Mouse (Mus musculus): Measurements from ENCODE around the gene Styxl1. TPM values are rescaled to one million over a fixed set of nuclear protein-coding genes. Genes with fewer than 3 reads are reported as not detected.

Gene Styxl1
- polyA plus RNA-seq (2017; shearing (Covaris generic)) = 0.78 TPM

DNA sequence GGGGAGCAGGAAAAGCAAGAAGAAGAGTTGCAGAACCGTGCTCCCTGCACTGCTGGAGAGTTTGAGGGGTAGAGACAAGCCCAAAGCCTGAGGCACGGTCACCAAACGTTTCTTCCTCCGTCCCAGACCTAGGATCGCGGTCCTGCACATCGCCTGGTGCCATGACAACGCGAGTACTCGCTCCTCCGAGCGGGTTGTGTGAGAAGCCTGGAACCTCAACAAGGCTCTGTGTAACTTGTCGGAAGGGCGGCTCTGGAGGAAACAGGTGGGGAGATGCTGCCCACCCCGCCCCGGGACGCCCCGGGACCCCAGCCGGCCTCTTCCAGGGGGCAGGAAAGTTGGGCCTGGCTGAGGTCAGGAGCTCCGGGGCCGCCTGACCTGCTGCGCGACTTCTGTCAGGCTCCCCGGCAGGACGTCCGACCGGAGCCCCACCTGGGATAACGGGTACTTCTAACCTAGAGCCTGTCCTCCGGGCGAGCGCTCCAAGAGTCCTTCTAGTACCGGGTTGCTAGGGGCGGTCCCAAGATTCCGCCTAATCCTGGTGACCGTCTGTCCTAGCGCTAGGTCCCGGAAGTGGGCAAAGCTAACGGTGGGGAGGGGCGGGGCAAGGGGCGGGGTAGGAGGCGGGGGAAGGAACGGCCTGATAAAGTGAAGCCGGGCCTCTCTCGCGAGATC lies at the start of gene Styxl1:
TSS of gene Styxl1 (minus strand) at position 590 of the 675 bp plus-strand sequence.

GRCm38 (mm10) chr5:135806555-135807262 lies 28.5 kb upstream of the Styxl1 start, which contains the start of gene Srrm3:
Gene Srrm3, plus strand, starts transcription at chr5:135806890.

GRCm38 (mm10) chr5:135778471-135779445 lies 573 bp upstream of the Styxl1 start, which contains the start of gene Mdh2:
Gene Mdh2, plus strand, starts transcription at chr5:135778480.

GRCm38 (mm10) chr5:135743741-135744609 lies 34.2 kb downstream of the Styxl1 start, which contains the start of gene Tmem120a:
Gene Tmem120a, minus strand, starts transcription at chr5:135744448.

Other genes with a start within 250 kb of the Styxl1 start
- 15.5 TPM for gene Hip1, start 233.3 kb downstream of the Styxl1 start, polyA plus RNA-seq (2017; shearing (Covaris generic))
- gene Ccl26, start 214.8 kb downstream of the Styxl1 start, polyA plus RNA-seq (2017; shearing (Covaris generic)) = not detected
- not detected for gene Ccl24, start 205.3 kb downstream of the Styxl1 start, polyA plus RNA-seq (2017; shearing (Covaris generic))
- gene Rhbdd2, start 145.8 kb downstream of the Styxl1 start, polyA plus RNA-seq (2017; shearing (Covaris generic)) = 25.0 TPM
- 118 TPM for gene Por, start 108.4 kb downstream of the Styxl1 start, polyA plus RNA-seq (2017; shearing (Covaris generic))
- 45.2 TPM for gene Tmem120a, start 33.9 kb downstream of the Styxl1 start, polyA plus RNA-seq (2017; shearing (Covaris generic))
- gene Mdh2, start 95 bp upstream of the Styxl1 start, polyA plus RNA-seq (2017; shearing (Covaris generic)) = 362 TPM
- gene Srrm3, start 28.5 kb upstream of the Styxl1 start, polyA plus RNA-seq (2017; shearing (Covaris generic)) = 0.49 TPM
- 6.1 TPM for gene Hspb1, start 109.5 kb upstream of the Styxl1 start, polyA plus RNA-seq (2017; shearing (Covaris generic))
- 66.7 TPM for gene Ywhag, start 156.2 kb upstream of the Styxl1 start, polyA plus RNA-seq (2017; shearing (Covaris generic))
- gene Ssc4d, start 196.1 kb upstream of the Styxl1 start, polyA plus RNA-seq (2017; shearing (Covaris generic)) = not detected
- gene Zp3, start 201.7 kb upstream of the Styxl1 start, polyA plus RNA-seq (2017; shearing (Covaris generic)) = not detected
- gene Dtx2, start 216.4 kb upstream of the Styxl1 start, polyA plus RNA-seq (2017; shearing (Covaris generic)) = 22.5 TPM